Mouse (Mus musculus): ENCODE measurements around the gene Sypl. TPM values are rescaled to one million over a fixed set of nuclear protein-coding genes. Genes with fewer than 3 reads are reported as not detected.
"Not testable (repeated sequence)": the region's sequence is repeated elsewhere in the genome, so short reads cannot be mapped to it uniquely, and the experiment has no call there.

Gene Sypl
- polyA plus RNA-seq, 1 experiment: 48.2 TPM

DNA sequence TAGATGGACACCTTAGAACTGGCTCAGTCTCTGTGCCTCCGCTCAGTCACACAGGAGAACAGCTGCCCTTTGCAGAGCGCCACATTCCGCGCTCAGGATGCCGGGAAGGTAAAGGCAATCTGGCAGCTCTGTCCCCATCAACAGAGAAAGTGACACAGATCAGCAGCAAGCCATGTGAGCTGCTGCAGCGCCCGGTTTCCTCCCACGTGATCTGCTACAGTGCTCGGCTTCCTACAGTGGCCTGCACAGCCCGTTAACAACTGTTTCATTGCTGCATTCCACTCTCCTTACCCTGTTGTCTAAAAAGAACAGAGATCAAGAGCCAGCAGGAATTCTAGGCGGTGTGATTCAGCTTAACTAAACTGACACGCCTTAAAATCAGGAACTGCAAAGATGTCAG, 36.0 kb downstream of the Sypl start:
- TF ChIP-seq POLR2A (IDR thresholded peaks at IDR 0.05; ENCODE audit: extremely low read depth, insufficient read depth, low read length): no peak
- Histone ChIP-seq H3K27ac (ENCODE audit: insufficient read depth, low read length) (no peak overlapping the region), H3K4me3 (ENCODE audit: insufficient read depth, low read length) (no peak overlapping the region), H3K4me1 (ENCODE audit: control insufficient read depth, insufficient read depth, low read length) (no peaks in the 10 kb centered on the region)

DNA sequence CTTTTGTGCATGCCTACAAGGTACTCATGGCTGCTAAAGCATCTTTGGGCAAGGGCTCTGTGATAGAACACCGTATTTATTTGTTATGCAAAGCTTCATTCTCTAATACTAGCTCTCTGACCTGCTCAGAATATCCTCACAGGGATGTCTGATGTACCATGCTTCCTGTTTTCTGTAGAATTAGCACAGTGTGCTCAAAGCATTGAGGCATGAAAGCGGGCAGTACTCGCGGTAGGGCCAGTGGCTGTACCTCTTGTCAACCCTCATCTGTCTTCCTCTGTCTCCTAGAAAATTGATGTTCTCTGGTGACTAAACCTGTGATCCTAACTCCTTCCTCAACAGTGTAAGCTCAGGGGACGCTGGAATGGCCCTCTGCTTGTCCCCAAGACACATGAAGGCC, 40.4 kb downstream of the Sypl start:
- no peaks in the 10 kb centered on the region for H3K4me1 ChIP-seq (ENCODE audit: control insufficient read depth, insufficient read depth, low read length)
- H3K4me3 ChIP-seq (ENCODE audit: insufficient read depth, low read length): no peak overlapping the region
- H3K27ac ChIP-seq (ENCODE audit: insufficient read depth, low read length): no peak overlapping the region
- no peak for TF ChIP-seq CTCF (IDR thresholded peaks at IDR 0.05; ENCODE audit: extremely low read depth, insufficient read depth, low read length)
- no peak for TF ChIP-seq POLR2A (IDR thresholded peaks at IDR 0.05; ENCODE audit: extremely low read depth, insufficient read depth, low read length)

DNA sequence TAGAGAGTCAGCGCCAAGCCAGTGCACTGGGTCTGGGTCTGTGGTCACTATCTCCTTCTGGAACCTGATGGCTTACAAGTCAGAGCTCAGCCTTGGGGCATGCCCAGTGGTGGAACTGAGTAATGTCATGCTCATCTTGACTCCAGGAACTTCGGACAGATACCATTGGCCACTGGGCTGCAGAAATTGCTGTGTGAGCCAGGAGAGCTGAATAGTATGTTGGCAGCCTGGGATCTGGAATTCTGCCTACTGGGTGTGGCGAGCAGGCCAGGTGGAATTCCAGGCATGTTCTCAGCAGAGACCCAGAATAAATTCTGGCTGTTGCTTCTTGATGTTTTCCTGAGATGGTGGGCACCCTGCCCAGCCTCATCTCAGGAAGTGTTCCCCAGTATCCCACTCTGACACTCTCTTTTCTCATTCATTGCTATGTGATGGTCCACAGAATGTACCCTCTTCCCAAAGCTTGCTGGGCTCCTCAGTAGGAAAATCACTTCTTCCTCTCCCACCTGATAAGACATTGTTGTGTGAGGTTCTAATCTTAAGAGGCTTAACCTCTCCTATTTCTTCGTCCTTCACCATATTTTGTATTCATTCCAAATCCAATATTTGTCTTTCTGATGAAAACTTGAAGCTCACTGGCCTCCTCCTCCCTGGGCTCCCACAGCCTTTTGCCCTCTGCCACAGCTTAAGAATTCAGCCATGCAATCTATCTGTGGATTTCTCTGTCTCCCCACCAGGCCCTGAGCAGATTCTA, 41.6 kb downstream of the Sypl start:
- no peak overlapping the region for H3K4me3 ChIP-seq (ENCODE audit: insufficient read depth, low read length)
- no peaks in the 10 kb centered on the region for H3K4me1 ChIP-seq (ENCODE audit: control insufficient read depth, insufficient read depth, low read length)
- no peak overlapping the region for H3K27ac ChIP-seq (ENCODE audit: insufficient read depth, low read length)
- TF ChIP-seq POLR2A (IDR thresholded peaks at IDR 0.05; ENCODE audit: extremely low read depth, insufficient read depth, low read length) (no peak), CTCF (IDR thresholded peaks at IDR 0.05; ENCODE audit: extremely low read depth, insufficient read depth, low read length) (no peak)

DNA sequence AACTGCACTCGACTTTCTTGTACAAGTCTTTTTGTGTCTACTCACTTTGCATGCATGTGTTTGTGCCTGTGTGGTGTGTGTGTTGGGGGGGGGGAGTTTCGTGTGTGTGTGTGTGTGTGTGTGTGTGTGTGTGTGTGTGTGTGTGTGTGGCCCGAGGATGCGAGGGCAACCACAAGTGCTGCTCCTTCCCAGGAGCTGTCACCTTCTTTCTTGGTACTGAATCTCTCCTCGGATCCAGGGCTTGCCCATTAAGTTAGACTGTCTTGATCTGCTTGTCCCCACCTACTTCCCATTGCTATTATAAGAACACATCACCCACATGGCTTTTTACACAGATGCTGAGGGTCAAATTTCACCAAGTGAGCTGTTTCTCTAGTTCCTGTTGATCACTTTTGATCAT, 45.1 kb downstream of the Sypl start:
- no peak overlapping the region for H3K4me3 ChIP-seq (ENCODE audit: insufficient read depth, low read length)
- no peaks in the 10 kb centered on the region for H3K4me1 ChIP-seq (ENCODE audit: control insufficient read depth, insufficient read depth, low read length)

DNA sequence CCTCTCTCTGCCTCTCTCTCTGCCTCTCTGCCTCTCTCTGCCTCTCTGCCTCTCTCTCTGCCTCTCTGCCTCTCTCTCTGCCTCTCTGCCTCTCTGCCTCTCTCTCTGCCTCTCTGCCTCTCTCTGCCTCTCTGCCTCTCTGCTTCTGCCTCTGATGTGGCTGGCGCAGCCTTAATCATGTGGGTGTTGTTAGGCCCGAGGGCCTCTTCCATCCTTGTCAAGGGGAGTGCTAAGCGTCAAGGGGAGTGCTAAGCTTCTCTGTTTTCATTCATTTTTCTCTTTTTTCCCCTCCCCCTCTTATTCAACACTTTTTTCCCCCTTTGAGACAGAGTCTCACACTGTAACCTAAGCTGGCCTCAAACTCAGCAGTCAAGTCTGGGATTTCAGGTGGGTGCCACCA, 46.1 kb downstream of the Sypl start:
- H3K4me3 ChIP-seq (ENCODE audit: insufficient read depth, low read length): not testable (repeated sequence)

More for the DNA sequence above, 45.1 kb downstream of the Sypl start:
- TF ChIP-seq POLR2A (IDR thresholded peaks at IDR 0.05; ENCODE audit: extremely low read depth, insufficient read depth, low read length) (no peak), CTCF (IDR thresholded peaks at IDR 0.05; ENCODE audit: extremely low read depth, insufficient read depth, low read length) (no peak)
- H3K27ac ChIP-seq (ENCODE audit: insufficient read depth, low read length): no peak overlapping the region

DNA sequence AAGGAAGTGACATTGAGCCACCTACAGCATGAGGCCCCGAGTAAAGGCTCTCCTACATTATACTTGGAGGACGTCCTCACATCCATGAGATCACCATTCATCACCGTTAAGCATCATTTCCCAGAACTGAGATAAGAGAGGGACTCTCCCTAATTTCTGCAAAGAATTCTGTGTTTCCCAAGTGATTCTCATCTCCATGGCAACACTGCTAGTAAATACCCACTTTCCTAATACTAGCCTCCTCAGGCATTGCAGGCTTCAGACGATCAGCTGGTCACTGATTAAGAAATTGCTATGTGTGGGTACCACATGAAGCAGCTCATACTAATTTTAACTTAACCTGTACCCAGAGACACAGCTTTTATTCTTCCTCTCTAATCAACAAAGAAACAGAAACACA, 46.7 kb downstream of the Sypl start:
- Histone ChIP-seq H3K4me1 (ENCODE audit: control insufficient read depth, insufficient read depth, low read length) (no peaks in the 10 kb centered on the region), H3K4me3 (ENCODE audit: insufficient read depth, low read length) (no peak overlapping the region), H3K27ac (ENCODE audit: insufficient read depth, low read length) (no peak overlapping the region)
- TF ChIP-seq POLR2A (IDR thresholded peaks at IDR 0.05; ENCODE audit: extremely low read depth, insufficient read depth, low read length): no peak
- TF ChIP-seq CTCF (IDR thresholded peaks at IDR 0.05; ENCODE audit: extremely low read depth, insufficient read depth, low read length): no peak

More for the DNA sequence above, 46.1 kb downstream of the Sypl start:
- not testable (repeated sequence) for H3K27ac ChIP-seq (ENCODE audit: insufficient read depth, low read length); H3K4me1 ChIP-seq (ENCODE audit: control insufficient read depth, insufficient read depth, low read length)

DNA sequence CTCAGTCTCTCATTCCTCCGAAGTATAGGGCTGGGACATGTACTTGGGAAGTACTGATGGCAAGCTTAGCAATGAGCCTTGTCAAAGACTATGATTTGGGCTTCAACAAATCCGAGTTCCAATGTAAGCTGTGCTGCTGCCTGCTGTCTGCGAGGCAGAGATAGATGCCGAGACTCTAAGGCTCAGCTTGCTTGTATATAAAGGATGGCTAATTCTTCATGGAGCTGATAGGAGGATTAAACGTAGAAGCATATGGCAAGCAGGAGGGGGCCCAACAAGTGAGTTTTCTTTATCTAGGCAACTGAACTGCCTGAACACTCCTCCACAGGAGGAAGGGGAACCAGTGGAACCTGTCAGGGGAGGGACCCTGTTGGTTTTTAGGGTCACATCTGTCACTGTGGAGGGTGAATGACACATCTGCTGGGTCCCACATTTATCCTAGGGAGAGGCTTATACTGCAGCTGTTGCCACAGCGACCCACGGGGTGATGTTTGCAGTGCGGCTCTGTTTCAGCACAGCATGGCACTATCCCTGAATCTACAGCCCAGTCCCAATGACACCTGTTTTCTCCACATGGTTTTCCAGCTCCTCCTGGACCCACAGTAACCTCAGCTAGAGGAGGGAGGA, 49.8 kb downstream of the Sypl start:
- Histone ChIP-seq H3K4me3 (ENCODE audit: insufficient read depth, low read length) (no peak overlapping the region), H3K4me1 (ENCODE audit: control insufficient read depth, insufficient read depth, low read length) (no peaks in the 10 kb centered on the region), H3K27ac (ENCODE audit: insufficient read depth, low read length) (no peak overlapping the region)
- TF ChIP-seq CTCF (IDR thresholded peaks at IDR 0.05; ENCODE audit: extremely low read depth, insufficient read depth, low read length) (no peak), POLR2A (IDR thresholded peaks at IDR 0.05; ENCODE audit: extremely low read depth, insufficient read depth, low read length) (no peak)

DNA sequence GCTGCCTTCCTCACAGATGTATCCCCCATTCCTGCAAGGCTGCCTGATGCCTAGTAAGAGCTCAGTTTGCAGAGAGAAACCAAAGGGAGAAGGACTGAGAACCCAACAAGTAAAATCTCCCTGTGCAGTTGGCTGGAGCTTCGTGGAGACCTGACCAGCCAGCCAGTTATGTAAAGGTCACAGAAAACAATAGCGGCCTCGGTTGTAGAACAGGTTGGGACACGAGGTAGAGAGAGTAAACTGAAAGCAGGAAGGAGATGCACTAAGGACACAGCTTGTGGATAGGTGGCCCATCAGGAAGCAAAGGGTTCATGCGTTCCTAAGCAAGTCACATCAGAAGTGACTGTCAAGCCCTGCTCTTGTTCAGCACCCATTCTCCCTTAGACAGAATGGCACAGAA, 52.2 kb downstream of the Sypl start:
- Histone ChIP-seq H3K4me3 (ENCODE audit: insufficient read depth, low read length) (no peak overlapping the region), H3K4me1 (ENCODE audit: control insufficient read depth, insufficient read depth, low read length) (no peaks in the 10 kb centered on the region), H3K27ac (ENCODE audit: insufficient read depth, low read length) (no peak overlapping the region)
- TF ChIP-seq POLR2A (IDR thresholded peaks at IDR 0.05; ENCODE audit: extremely low read depth, insufficient read depth, low read length) (no peak), CTCF (IDR thresholded peaks at IDR 0.05; ENCODE audit: extremely low read depth, insufficient read depth, low read length) (no peak)

DNA sequence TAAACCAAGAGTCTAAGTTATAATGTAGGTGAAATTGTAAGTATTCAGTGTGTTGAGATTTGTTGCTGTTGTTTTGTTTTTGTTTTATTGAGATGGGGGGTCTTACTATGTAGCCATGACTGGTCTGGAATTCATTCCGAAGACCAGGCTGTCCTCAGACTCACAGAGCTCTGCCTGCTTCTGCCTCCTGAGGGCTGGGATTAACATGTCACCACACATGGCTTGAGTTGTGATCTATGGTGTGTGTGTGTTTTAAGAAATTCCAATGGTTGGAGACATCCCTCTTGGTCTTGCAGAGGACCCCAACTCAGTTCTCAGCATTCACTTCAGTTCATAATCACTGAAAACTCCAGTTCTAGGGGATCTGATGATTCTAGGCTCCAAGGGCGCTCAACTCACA, 53.5 kb downstream of the Sypl start:
- no peaks in the 10 kb centered on the region for H3K4me1 ChIP-seq (ENCODE audit: control insufficient read depth, insufficient read depth, low read length)
- no peak overlapping the region for H3K4me3 ChIP-seq (ENCODE audit: insufficient read depth, low read length)
- H3K27ac ChIP-seq (ENCODE audit: insufficient read depth, low read length): no peak overlapping the region
- TF ChIP-seq CTCF (IDR thresholded peaks at IDR 0.05; ENCODE audit: extremely low read depth, insufficient read depth, low read length) (no peak), POLR2A (IDR thresholded peaks at IDR 0.05; ENCODE audit: extremely low read depth, insufficient read depth, low read length) (no peak)

DNA sequence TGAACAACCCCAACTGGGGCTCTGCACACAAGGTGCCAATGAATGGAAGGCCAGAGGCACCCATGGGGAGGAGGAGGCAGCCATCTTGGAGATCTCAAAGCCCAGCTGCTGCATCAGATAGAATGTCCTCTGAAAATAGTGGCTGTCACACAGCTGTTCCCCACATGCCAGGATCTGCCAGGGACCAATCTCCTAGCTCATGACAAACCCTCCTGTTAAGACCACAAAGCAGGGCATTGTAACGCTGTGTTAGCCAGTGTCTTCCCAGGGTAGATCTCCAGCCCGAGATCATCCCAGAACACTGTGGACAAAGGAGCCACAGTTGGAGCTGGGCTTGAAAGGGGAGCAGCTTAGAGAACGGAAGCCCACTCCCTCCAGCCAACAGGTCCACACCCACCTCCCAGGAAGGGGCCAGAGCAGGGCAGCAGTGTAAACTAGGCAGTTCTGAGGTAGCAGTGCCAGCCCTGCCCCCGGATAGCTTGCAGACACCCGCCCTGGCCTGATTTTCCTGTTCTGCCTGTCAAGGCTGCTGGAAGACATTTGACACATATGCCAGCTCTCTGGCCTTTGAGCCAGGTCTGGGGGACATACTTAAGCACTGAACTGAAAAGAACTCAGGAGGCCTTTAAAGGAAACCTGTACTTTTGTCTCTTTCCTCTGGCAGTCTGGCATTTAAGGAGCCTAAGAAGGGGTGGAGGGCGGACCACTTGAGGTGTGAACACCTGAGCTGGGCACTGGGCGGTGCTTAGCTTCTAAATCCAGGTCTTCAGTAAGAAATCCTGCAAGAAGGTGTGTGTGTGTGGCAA, 54.8 kb downstream of the Sypl start:
- Histone ChIP-seq H3K4me1 (ENCODE audit: control insufficient read depth, insufficient read depth, low read length) (no peaks in the 10 kb centered on the region), H3K27ac (ENCODE audit: insufficient read depth, low read length) (no peak overlapping the region), H3K4me3 (ENCODE audit: insufficient read depth, low read length) (no peak overlapping the region)
- TF ChIP-seq POLR2A (IDR thresholded peaks at IDR 0.05; ENCODE audit: extremely low read depth, insufficient read depth, low read length) (no peak), CTCF (IDR thresholded peaks at IDR 0.05; ENCODE audit: extremely low read depth, insufficient read depth, low read length) (no peak)
